Mouse (Mus musculus): ENCODE data around the gene Nrk. TPM values are rescaled to one million over a fixed set of nuclear protein-coding genes. Genes with fewer than 3 reads are reported as not detected.

Nrk gene
- not detected in 4 replicates for total RNA-seq (2023; ENCODE audit: inconsistent age)

GRCm38 (mm10) chrX:138914041-138914776, at the start of gene Nrk:
TSS of gene Nrk (plus strand) at chrX:138914430.

Other genes starting within 250 kb of the Nrk start
- not detected in 4 replicates for gene Serpina7, start 170.8 kb downstream of the Nrk start, total RNA-seq (2023; ENCODE audit: inconsistent age)
- gene 4930513O06Rik, start 171.8 kb downstream of the Nrk start, total RNA-seq (2023; ENCODE audit: inconsistent age) = not detected in 4 replicates

Data from B cell, adult (primary cell).